Mouse (Mus musculus): ENCODE results near the gene Tex26. TPM values are rescaled to one million over a fixed set of nuclear protein-coding genes. Genes with fewer than 3 reads are reported as not detected.

Tex26 gene
- polyA plus RNA-seq (2015; fragmentation: Nextera tagmentation; extraction: Ambion mirVana), result 0.11 and 0.36 TPM in 2 replicates

- under 1% methylated on average over 25 of the region's 25 CpGs for WGBS
Observed at GRCm38 (mm10) chr5:149439531-149440179, at the start of gene Tex26. Gene Tex26, plus strand, starts transcription at chr5:149439660.

GRCm38 (mm10) chr5:149391574-149392375 lies 47.7 kb upstream of the Tex26 start:
- Histone ChIP-seq H3K27me3 (replicated peaks) (no peaks in the 10 kb centered on the region), H3K4me2 (replicated peaks) (peak overlapping the region; percentile 26)
- ATAC-seq, result peak; percentile 60; the same call in 1 of the 2 replicates

More at GRCm38 (mm10) chr5:149439531-149440179, at the start of gene Tex26:
- H3K4me3 ChIP-seq (replicated peaks), result peak within 1 kb of the TSS; percentile 34
- H3K4me1 ChIP-seq (replicated peaks), result peaks cover 18% of the 10 kb centered on the region
- ATAC-seq, result peak; percentile 88
- no peaks in the 10 kb centered on the region for H3K27me3 ChIP-seq (replicated peaks)
- H3K9ac ChIP-seq, result peak within 1 kb of the TSS; percentile 39
- H3K9me3 ChIP-seq, result no peaks in the 10 kb centered on the region
- H3K36me3 ChIP-seq, result no peaks in the 10 kb centered on the region
- peak within 1 kb of the TSS; percentile 79 for H3K4me2 ChIP-seq (replicated peaks)
- peak within 1 kb of the TSS; percentile 92 for H3K27ac ChIP-seq

GRCm38 (mm10) chr5:149392420-149392988 lies 47.0 kb upstream of the Tex26 start:
- H3K4me1 ChIP-seq (replicated peaks), result peaks cover 16% of the 10 kb centered on the region; the same call in 1 of the 2 replicates
- ATAC-seq, result no peak
- H3K27ac ChIP-seq, result peak overlapping the region; percentile 71; the same call in 1 of the 2 replicates
- H3K27me3 ChIP-seq (replicated peaks), result no peaks in the 10 kb centered on the region
- no peak overlapping the region for H3K4me3 ChIP-seq (replicated peaks)
- H3K9me3 ChIP-seq, result no peaks in the 10 kb centered on the region
- H3K36me3 ChIP-seq, result no peaks in the 10 kb centered on the region
- no peak overlapping the region for H3K4me2 ChIP-seq (replicated peaks)
- 47% methylated on average over 6 of the region's 6 CpGs for WGBS
- H3K9ac ChIP-seq, result no peak overlapping the region

More at GRCm38 (mm10) chr5:149391574-149392375, 47.7 kb upstream of the Tex26 start:
- Histone ChIP-seq H3K4me1 (replicated peaks) (peaks cover 16% of the 10 kb centered on the region; the same call in 1 of the 2 replicates), H3K9me3 (no peaks in the 10 kb centered on the region), H3K27ac (peak overlapping the region; percentile 71), H3K36me3 (no peaks in the 10 kb centered on the region), H3K4me3 (replicated peaks) (no peak overlapping the region), H3K9ac (no peak overlapping the region)
- WGBS, result 11% methylated on average over 18 of the region's 18 CpGs

- no peaks in the 10 kb centered on the region for H3K36me3 ChIP-seq
- ATAC-seq, result no peak
- H3K9me3 ChIP-seq, result no peaks in the 10 kb centered on the region
- no peaks in the 10 kb centered on the region for H3K27me3 ChIP-seq (replicated peaks)
- H3K27ac ChIP-seq, result no peak overlapping the region
- H3K4me1 ChIP-seq (replicated peaks), result no peaks in the 10 kb centered on the region
- H3K9ac ChIP-seq, result no peak overlapping the region
- H3K4me3 ChIP-seq (replicated peaks), result no peak overlapping the region
- 78% methylated on average over 7 of the region's 7 CpGs for WGBS
- H3K4me2 ChIP-seq (replicated peaks), result no peak overlapping the region
Observed at GRCm38 (mm10) chr5:149401446-149401975, 37.9 kb upstream of the Tex26 start.

GRCm38 (mm10) chr5:149402029-149402428 lies 37.4 kb upstream of the Tex26 start:
- H3K9me3 ChIP-seq, result no peaks in the 10 kb centered on the region
- no peak overlapping the region for H3K9ac ChIP-seq
- H3K27ac ChIP-seq, result no peak overlapping the region
- H3K4me2 ChIP-seq (replicated peaks), result no peak overlapping the region
- no peaks in the 10 kb centered on the region for H3K36me3 ChIP-seq
- WGBS, result 68% methylated on average over 10 of the region's 10 CpGs
- H3K27me3 ChIP-seq (replicated peaks), result no peaks in the 10 kb centered on the region
- no peak overlapping the region for H3K4me3 ChIP-seq (replicated peaks)
- no peaks in the 10 kb centered on the region for H3K4me1 ChIP-seq (replicated peaks)
- no peak for ATAC-seq

GRCm38 (mm10) chr5:149403386-149403785 lies 36.1 kb upstream of the Tex26 start:
- H3K9me3 ChIP-seq, result no peaks in the 10 kb centered on the region
- no peak overlapping the region for H3K4me2 ChIP-seq (replicated peaks)
- H3K9ac ChIP-seq, result no peak overlapping the region
- no peaks in the 10 kb centered on the region for H3K36me3 ChIP-seq
- no peaks in the 10 kb centered on the region for H3K4me1 ChIP-seq (replicated peaks)
- H3K27ac ChIP-seq, result no peak overlapping the region
- WGBS, result 62% methylated on average over 5 of the region's 5 CpGs
- no peak for ATAC-seq
- no peak overlapping the region for H3K4me3 ChIP-seq (replicated peaks)
- H3K27me3 ChIP-seq (replicated peaks), result no peaks in the 10 kb centered on the region

- no peaks in the 10 kb centered on the region for H3K9me3 ChIP-seq
- no peak overlapping the region for H3K4me3 ChIP-seq (replicated peaks)
- H3K27me3 ChIP-seq (replicated peaks), result no peaks in the 10 kb centered on the region
- no peak overlapping the region for H3K9ac ChIP-seq
- H3K4me1 ChIP-seq (replicated peaks), result no peaks in the 10 kb centered on the region
- no peak overlapping the region for H3K27ac ChIP-seq
- H3K4me2 ChIP-seq (replicated peaks), result no peak overlapping the region
- H3K36me3 ChIP-seq, result no peaks in the 10 kb centered on the region
- ATAC-seq, result no peak
- 80% methylated on average over 5 of the region's 5 CpGs for WGBS
Observed at GRCm38 (mm10) chr5:149404710-149405109, 34.8 kb upstream of the Tex26 start.

GRCm38 (mm10) chr5:149406791-149407276 lies 32.6 kb upstream of the Tex26 start:
- no peak overlapping the region for H3K4me3 ChIP-seq (replicated peaks)
- 71% methylated on average over 8 of the region's 8 CpGs for WGBS
- ATAC-seq, result no peak

GRCm38 (mm10) chr5:149409502-149409901 lies 30.0 kb upstream of the Tex26 start:
- Histone ChIP-seq H3K4me3 (replicated peaks) (no peak overlapping the region), H3K4me1 (replicated peaks) (peaks cover 15% of the 10 kb centered on the region), H3K9ac (no peak overlapping the region), H3K9me3 (no peaks in the 10 kb centered on the region), H3K27ac (no peak overlapping the region), H3K36me3 (no peaks in the 10 kb centered on the region), H3K4me2 (replicated peaks) (no peak overlapping the region), H3K27me3 (replicated peaks) (peaks cover 16% of the 10 kb centered on the region)
- WGBS, result 93% methylated on average over 3 of the region's 3 CpGs
- ATAC-seq, result no peak

More at GRCm38 (mm10) chr5:149406791-149407276, 32.6 kb upstream of the Tex26 start:
- Histone ChIP-seq H3K36me3 (no peaks in the 10 kb centered on the region), H3K27me3 (replicated peaks) (peaks cover 5% of the 10 kb centered on the region), H3K9me3 (no peaks in the 10 kb centered on the region), H3K4me2 (replicated peaks) (no peak overlapping the region), H3K9ac (no peak overlapping the region), H3K27ac (no peak overlapping the region), H3K4me1 (replicated peaks) (peaks cover 9% of the 10 kb centered on the region; the same call in 1 of the 2 replicates)

- H3K4me2 ChIP-seq (replicated peaks), result peak within 1 kb of the TSS; percentile 79
Observed at GRCm38 (mm10) chr5:149411509-149412193, 27.8 kb upstream of the Tex26 start, which contains the start of gene Medag. Gene Medag, plus strand, starts transcription at chr5:149411749.

GRCm38 (mm10) chr5:149412194-149412575 lies 27.3 kb upstream of the Tex26 start:
- Histone ChIP-seq H3K27me3 (replicated peaks) (peaks cover 16% of the 10 kb centered on the region), H3K36me3 (no peaks in the 10 kb centered on the region), H3K4me3 (replicated peaks) (peak overlapping the region; percentile 39), H3K9ac (peak overlapping the region; percentile 52), H3K9me3 (no peaks in the 10 kb centered on the region), H3K27ac (no peak overlapping the region), H3K4me1 (replicated peaks) (peaks cover 15% of the 10 kb centered on the region), H3K4me2 (replicated peaks) (peak overlapping the region; percentile 79)
- WGBS, result 43% methylated on average over 11 of the region's 11 CpGs
- no peak for ATAC-seq

More at GRCm38 (mm10) chr5:149411509-149412193, 27.8 kb upstream of the Tex26 start, which contains the start of gene Medag:
- Histone ChIP-seq H3K36me3 (no peaks in the 10 kb centered on the region), H3K9me3 (no peaks in the 10 kb centered on the region), H3K9ac (peak within 1 kb of the TSS; percentile 52), H3K27me3 (replicated peaks) (peaks cover 16% of the 10 kb centered on the region), H3K4me3 (replicated peaks) (peak within 1 kb of the TSS; percentile 39), H3K4me1 (replicated peaks) (peaks cover 15% of the 10 kb centered on the region), H3K27ac (no peak within 1 kb of the TSS)
- ATAC-seq, result peak; percentile 76
- 6% methylated on average over 38 of the region's 38 CpGs for WGBS

All from intestine, embryonic 15.5 days (tissue).